ENCODE assay signal across 19 mouse cellular contexts in genomic region chr14:34343078-34343477, GRCm38 (mm10). TPM values are rescaled to one million over a fixed set of nuclear protein-coding genes. Genes with fewer than 3 reads are reported as not detected.
"Had no signal": no experiment of that assay in that cellular context is flagged by ENCODE, and none has a peak within 500 bp of the region (broad histone marks: within the 10 kb centered on the region; RNA-seq: fewer than 3 reads in every experiment).

No protein-coding gene starts in this region.

- H3K27ac ChIP-seq: kidney, embryonic 15.5 days; limb, embryonic 13.5 days; liver, embryonic 15.5 days; midbrain, embryonic 12.5 days had no signal

- H3K27me3 ChIP-seq: kidney, embryonic 15.5 days; limb, embryonic 13.5 days; liver, embryonic 15.5 days; midbrain, embryonic 12.5 days had no signal

- H3K9ac ChIP-seq: kidney, embryonic 15.5 days; limb, embryonic 13.5 days; liver, embryonic 15.5 days; midbrain, embryonic 12.5 days had no signal

- H3K9me3 ChIP-seq: kidney, embryonic 15.5 days; limb, embryonic 13.5 days; liver, embryonic 15.5 days; midbrain, embryonic 12.5 days had no signal

- ATAC-seq: lung, postnatal 0 days; midbrain, embryonic 16.5 days had no signal

- DNase-seq: kidney, adult 2 months; kidney, postnatal 14 days; layer of hippocampus, postnatal 36 days; left cerebral cortex, postnatal 4 days; lung, adult 2 months; lung, postnatal 36 days; right cerebral cortex, adult 18-20 months; right cerebral cortex, postnatal 25 days; thymus, postnatal 14 days had no signal

- H3K4me1 ChIP-seq: kidney, embryonic 15.5 days; limb, embryonic 13.5 days; liver, embryonic 15.5 days; midbrain, embryonic 12.5 days had no signal

- H3K4me3 ChIP-seq: kidney, embryonic 15.5 days; limb, embryonic 13.5 days; liver, embryonic 15.5 days; midbrain, embryonic 12.5 days had no signal

RNA-seq across cellular contexts. Expression of gene Fam25c, which starts 12.2 kb away (rescaled TPM):
- total RNA-seq: layer of hippocampus, postnatal 36 days; megakaryocyte-erythroid progenitor cell, adult 5-6 weeks had no signal
- polyA plus RNA-seq: kidney, embryonic 15.5 days; large intestine, adult 2 months; midbrain, embryonic 12.5 days; midbrain, embryonic 16.5 days; neural tube, embryonic 14.5 days; small intestine, adult 2 months had no signal

RNA-seq across cellular contexts. Expression of gene Sncg, which starts 31.5 kb away (rescaled TPM):
- total RNA-seq: megakaryocyte-erythroid progenitor cell, adult 5-6 weeks had no signal

RNA-seq across cellular contexts. Expression of gene Mmrn2, which starts 32.2 kb away (rescaled TPM):
- total RNA-seq: megakaryocyte-erythroid progenitor cell, adult 5-6 weeks had no signal
